Mouse (Mus musculus) thymus, adult 2 months (tissue): ENCODE measurements around the gene Gmps.

Source experiments
- CTCF ChIP-seq: fragments of 200-500 bp; IDR thresholded peaks from 2 replicates; pipeline ENCODE4 v1.5.1; 2012; ENCODE audit warnings: mild to moderate bottlenecking, control low read depth, low read length, moderate library complexity, borderline replicate concordance; ENCODE audit not compliant: control insufficient read depth, poor library complexity, insufficient read depth; ENCODE audit errors: extremely low read depth
- POLR2A ChIP-seq: fragments of 200-500 bp; IDR thresholded peaks from 2 replicates; pipeline ENCODE4 v1.6.1; 2012; ENCODE audit warnings: mild to moderate bottlenecking, low read length, control low read depth, moderate library complexity; ENCODE audit not compliant: control insufficient read depth, poor library complexity, insufficient read depth; ENCODE audit errors: extremely low read depth

- peak; percentile 47; the same call in 1 of the 2 replicates for TF ChIP-seq POLR2A
- TF ChIP-seq CTCF: peak; percentile 98
Observed at GRCm38 (mm10) chr3:63928878-63929859, 46.7 kb upstream of the Gmps start, which contains the start of gene E130311K13Rik.
